Mouse (Mus musculus): ENCODE measurements at regions not wholly inside any gene's neighbourhood (a gene's known extent, or its start where the extent isn't known, plus 50 kb on each side); places are given as distances from the start of the nearest gene placed in this dataset.

- Histone ChIP-seq H3K4me1 (replicated peaks) (no peaks in the 10 kb centered on the region), H3K9me3 (no peaks in the 10 kb centered on the region), H3K9ac (replicated peaks) (no peak overlapping the region), H3K4me3 (replicated peaks) (no peak overlapping the region), H3K27me3 (no peaks in the 10 kb centered on the region), H3K4me2 (replicated peaks) (no peak overlapping the region), H3K27ac (no peak overlapping the region), H3K36me3 (no peaks in the 10 kb centered on the region)
- 62% methylated on average over 4 of the region's 4 CpGs for WGBS
- ATAC-seq = no peak
Observed at GRCm38 (mm10) chr14:97435453-97436233, 733.9 kb downstream of the Dach1 start.

GRCm38 (mm10) chr14:97431221-97431620 lies 738.3 kb downstream of the Dach1 start:
- Histone ChIP-seq H3K4me2 (replicated peaks) (no peak overlapping the region), H3K9ac (replicated peaks) (no peak overlapping the region), H3K4me3 (replicated peaks) (no peak overlapping the region), H3K36me3 (no peaks in the 10 kb centered on the region), H3K27ac (no peak overlapping the region), H3K4me1 (replicated peaks) (no peaks in the 10 kb centered on the region), H3K27me3 (no peaks in the 10 kb centered on the region), H3K9me3 (no peaks in the 10 kb centered on the region)
- 78% methylated on average over 3 of the region's 3 CpGs for whole genome bisulfite sequencing
- ATAC-seq = no peak

- Histone ChIP-seq H3K36me3 (no peaks in the 10 kb centered on the region), H3K4me2 (replicated peaks) (no peak overlapping the region), H3K27ac (no peak overlapping the region), H3K4me1 (replicated peaks) (no peaks in the 10 kb centered on the region), H3K9me3 (no peaks in the 10 kb centered on the region), H3K9ac (replicated peaks) (no peak overlapping the region), H3K4me3 (replicated peaks) (no peak overlapping the region), H3K27me3 (no peaks in the 10 kb centered on the region)
- peak; percentile 9; the same call in 1 of the 2 replicates for ATAC-seq
- 47% methylated on average over 3 of the region's 3 CpGs for WGBS
Observed at GRCm38 (mm10) chr14:97403176-97403795, 766.3 kb downstream of the Dach1 start.

GRCm38 (mm10) chr14:97396385-97396784 lies 773.2 kb downstream of the Dach1 start:
- H3K4me2 ChIP-seq (replicated peaks) = no peak overlapping the region
- H3K27me3 ChIP-seq = no peaks in the 10 kb centered on the region
- peaks cover 7% of the 10 kb centered on the region for H3K4me1 ChIP-seq (replicated peaks)
- no peaks in the 10 kb centered on the region for H3K36me3 ChIP-seq
- no peak overlapping the region for H3K4me3 ChIP-seq (replicated peaks)
- H3K9me3 ChIP-seq = no peaks in the 10 kb centered on the region
- WGBS = 47% methylated on average over 7 of the region's 7 CpGs
- H3K9ac ChIP-seq (replicated peaks) = no peak overlapping the region
- ATAC-seq = peak; percentile 69
- no peak overlapping the region for H3K27ac ChIP-seq

GRCm38 (mm10) chr14:97395750-97396377 lies 773.7 kb downstream of the Dach1 start:
- no peaks in the 10 kb centered on the region for H3K27me3 ChIP-seq
- no peak overlapping the region; the same call in 1 of the 2 replicates for H3K27ac ChIP-seq
- H3K9ac ChIP-seq (replicated peaks) = no peak overlapping the region
- H3K9me3 ChIP-seq = no peaks in the 10 kb centered on the region
- H3K36me3 ChIP-seq = no peaks in the 10 kb centered on the region
- H3K4me3 ChIP-seq (replicated peaks) = no peak overlapping the region
- ATAC-seq = peak; percentile 96
- H3K4me1 ChIP-seq (replicated peaks) = peaks cover 7% of the 10 kb centered on the region
- 35% methylated on average over 7 of the region's 7 CpGs for WGBS
- H3K4me2 ChIP-seq (replicated peaks) = no peak overlapping the region

GRCm38 (mm10) chr14:97389005-97389404 lies 780.6 kb downstream of the Dach1 start:
- Histone ChIP-seq H3K4me2 (replicated peaks) (no peak overlapping the region), H3K4me3 (replicated peaks) (no peak overlapping the region), H3K4me1 (replicated peaks) (no peaks in the 10 kb centered on the region), H3K9ac (replicated peaks) (no peak overlapping the region), H3K27me3 (no peaks in the 10 kb centered on the region), H3K9me3 (peaks cover 6% of the 10 kb centered on the region; the same call in 1 of the 2 replicates), H3K36me3 (no peaks in the 10 kb centered on the region), H3K27ac (no peak overlapping the region)
- WGBS = 77% methylated on average over 2 of the region's 2 CpGs
- ATAC-seq = no peak

GRCm38 (mm10) chr14:97380131-97380530 lies 789.4 kb downstream of the Dach1 start:
- no peaks in the 10 kb centered on the region for H3K4me1 ChIP-seq (replicated peaks)
- no peaks in the 10 kb centered on the region for H3K27me3 ChIP-seq
- H3K36me3 ChIP-seq = no peaks in the 10 kb centered on the region
- no peak overlapping the region for H3K27ac ChIP-seq
- H3K9me3 ChIP-seq = no peaks in the 10 kb centered on the region
- no peak overlapping the region for H3K4me2 ChIP-seq (replicated peaks)
- no peak overlapping the region for H3K4me3 ChIP-seq (replicated peaks)
- WGBS = 85% methylated on average over 3 of the region's 3 CpGs
- no peak for ATAC-seq
- H3K9ac ChIP-seq (replicated peaks) = no peak overlapping the region

GRCm38 (mm10) chr14:97356915-97357314 lies 812.6 kb downstream of the Dach1 start:
- Histone ChIP-seq H3K4me2 (replicated peaks) (no peak overlapping the region), H3K4me3 (replicated peaks) (no peak overlapping the region), H3K27me3 (no peaks in the 10 kb centered on the region), H3K36me3 (no peaks in the 10 kb centered on the region), H3K4me1 (replicated peaks) (no peaks in the 10 kb centered on the region), H3K9ac (replicated peaks) (no peak overlapping the region), H3K9me3 (no peaks in the 10 kb centered on the region), H3K27ac (no peak overlapping the region)
- WGBS = 73% methylated on average over 7 of the region's 7 CpGs
- ATAC-seq = no peak

- Histone ChIP-seq H3K9ac (replicated peaks) (no peak overlapping the region), H3K9me3 (no peaks in the 10 kb centered on the region), H3K4me2 (replicated peaks) (no peak overlapping the region), H3K4me3 (replicated peaks) (no peak overlapping the region), H3K4me1 (replicated peaks) (no peaks in the 10 kb centered on the region), H3K36me3 (no peaks in the 10 kb centered on the region), H3K27ac (no peak overlapping the region), H3K27me3 (no peaks in the 10 kb centered on the region)
- WGBS = 82% methylated on average over 2 of the region's 2 CpGs
- ATAC-seq = no peak
Observed at GRCm38 (mm10) chr14:97347970-97348369, 821.6 kb downstream of the Dach1 start.

GRCm38 (mm10) chr14:97331388-97331787 lies 812.5 kb upstream of the Klhl1 start:
- WGBS = 4% methylated on average over 2 of the region's 2 CpGs
- Histone ChIP-seq H3K36me3 (no peaks in the 10 kb centered on the region), H3K4me1 (replicated peaks) (no peaks in the 10 kb centered on the region), H3K27me3 (no peaks in the 10 kb centered on the region), H3K9me3 (no peaks in the 10 kb centered on the region), H3K4me3 (replicated peaks) (no peak overlapping the region), H3K27ac (no peak overlapping the region), H3K4me2 (replicated peaks) (no peak overlapping the region), H3K9ac (replicated peaks) (no peak overlapping the region)
- 0 out of 2 replicates have a peak, but pooled peaks have one; percentile 66 for ATAC-seq

GRCm38 (mm10) chr14:97329979-97330378 lies 811.1 kb upstream of the Klhl1 start:
- no peak overlapping the region for H3K9ac ChIP-seq (replicated peaks)
- H3K27ac ChIP-seq = no peak overlapping the region
- no peak overlapping the region for H3K4me3 ChIP-seq (replicated peaks)
- WGBS = 62% methylated on average over 3 of the region's 3 CpGs
- no peaks in the 10 kb centered on the region for H3K4me1 ChIP-seq (replicated peaks)
- H3K4me2 ChIP-seq (replicated peaks) = no peak overlapping the region
- H3K9me3 ChIP-seq = no peaks in the 10 kb centered on the region
- no peaks in the 10 kb centered on the region for H3K36me3 ChIP-seq
- H3K27me3 ChIP-seq = no peaks in the 10 kb centered on the region
- 0 out of 2 replicates have a peak, but pooled peaks have one; percentile 48 for ATAC-seq

- WGBS = 41% methylated on average over 4 of the region's 4 CpGs
- Histone ChIP-seq H3K36me3 (no peaks in the 10 kb centered on the region), H3K9me3 (no peaks in the 10 kb centered on the region), H3K4me2 (replicated peaks) (no peak overlapping the region), H3K9ac (replicated peaks) (no peak overlapping the region), H3K27ac (no peak overlapping the region), H3K27me3 (no peaks in the 10 kb centered on the region), H3K4me3 (replicated peaks) (no peak overlapping the region), H3K4me1 (replicated peaks) (peaks cover 7% of the 10 kb centered on the region; the same call in 1 of the 2 replicates)
- no peak for ATAC-seq
Observed at GRCm38 (mm10) chr14:97293109-97293508, 774.2 kb upstream of the Klhl1 start.
